Mouse (Mus musculus) MEL (cell line): ENCODE data around the gene Lhfp.

Experiments
- CHD2 ChIP-seq: IDR thresholded peaks from 2 replicates; pipeline ENCODE4 v1.6.1; 2011; ENCODE audit warnings: low read length, improper control_type of control experiment
- CTCF ChIP-seq, 3 experiments: IDR thresholded peaks in 2 of 3; conservative IDR thresholded peaks in 1 of 3; 2 replicates each; pipeline ENCODE4 v1.5.1; 2011 to 2012; ENCODE audit warnings: low read length in 3 of 3, low read depth in 2 of 3, mild to moderate bottlenecking in 2 of 3, improper control_type of control experiment in 1 of 3, inconsistent platforms in 1 of 3, mixed read lengths in 1 of 3, moderate library complexity in 1 of 3; ENCODE audit not compliant: control insufficient read depth in 1 of 3, insufficient read depth in 1 of 3, poor library complexity in 1 of 3, severe bottlenecking in 1 of 3
- GABPA ChIP-seq: IDR thresholded peaks from 2 replicates; pipeline ENCODE4 v1.6.1; 2012; ENCODE audit warnings: low read depth, mild to moderate bottlenecking, inconsistent platforms, low read length, improper control_type of control experiment, moderate library complexity
- MAZ ChIP-seq: IDR thresholded peaks from 2 replicates; pipeline ENCODE4 v1.6.1; 2012; ENCODE audit warnings: low read depth, mild to moderate bottlenecking, inconsistent platforms, low read length, improper control_type of control experiment
- POLR2A ChIP-seq, 2 experiments: IDR thresholded peaks; 2 replicates each; pipeline ENCODE4 v1.6.1; 2011 to 2012; ENCODE audit warnings: low read length in 2 of 2, mild to moderate bottlenecking in 2 of 2, control low read depth in 1 of 2, improper control_type of control experiment in 1 of 2, low read depth in 1 of 2, moderate library complexity in 1 of 2; ENCODE audit not compliant: control insufficient read depth in 1 of 2, insufficient read depth in 1 of 2, poor library complexity in 1 of 2
- POLR2AphosphoS5 ChIP-seq: IDR thresholded peaks from 2 replicates; pipeline ENCODE4 v1.6.1; 2012; ENCODE audit warnings: low read depth, borderline replicate concordance, mild to moderate bottlenecking, inconsistent platforms, low read length, moderate library complexity, mixed read lengths
- RAD21 ChIP-seq: IDR thresholded peaks from 2 replicates; pipeline ENCODE4 v1.6.1; 2011; ENCODE audit warnings: mild to moderate bottlenecking, low read depth, low read length, improper control_type of control experiment
- TAL1 ChIP-seq: IDR thresholded peaks from 2 replicates; pipeline ENCODE4 v1.6.1; 2012; ENCODE audit warnings: mild to moderate bottlenecking, inconsistent platforms, low read length, moderate library complexity, mixed read lengths
- TBP ChIP-seq: IDR thresholded peaks from 2 replicates; pipeline ENCODE4 v1.8.0; 2011; ENCODE audit warnings: low read depth, low read length, improper control_type of control experiment
- UBTF ChIP-seq: IDR thresholded peaks from 2 replicates; pipeline ENCODE4 v1.6.1; 2012; ENCODE audit warnings: low read depth, mild to moderate bottlenecking, inconsistent platforms, low read length, improper control_type of control experiment, moderate library complexity, borderline replicate concordance; ENCODE audit not compliant: insufficient read depth
- USF1 ChIP-seq: IDR thresholded peaks from 2 replicates; pipeline ENCODE4 v1.6.1; 2014; ENCODE audit warnings: low read depth, mild to moderate bottlenecking, inconsistent platforms, low read length, improper control_type of control experiment, moderate library complexity
- ZMIZ1 ChIP-seq: IDR thresholded peaks from 2 replicates; pipeline ENCODE4 v1.6.1; 2012; ENCODE audit warnings: low read depth, mild to moderate bottlenecking, inconsistent platforms, low read length, improper control_type of control experiment, moderate library complexity
- ZNF384 ChIP-seq: IDR thresholded peaks from 2 replicates; pipeline ENCODE4 v1.6.1; 2012; ENCODE audit warnings: low read depth, mild to moderate bottlenecking, inconsistent platforms, low read length, improper control_type of control experiment

DNA sequence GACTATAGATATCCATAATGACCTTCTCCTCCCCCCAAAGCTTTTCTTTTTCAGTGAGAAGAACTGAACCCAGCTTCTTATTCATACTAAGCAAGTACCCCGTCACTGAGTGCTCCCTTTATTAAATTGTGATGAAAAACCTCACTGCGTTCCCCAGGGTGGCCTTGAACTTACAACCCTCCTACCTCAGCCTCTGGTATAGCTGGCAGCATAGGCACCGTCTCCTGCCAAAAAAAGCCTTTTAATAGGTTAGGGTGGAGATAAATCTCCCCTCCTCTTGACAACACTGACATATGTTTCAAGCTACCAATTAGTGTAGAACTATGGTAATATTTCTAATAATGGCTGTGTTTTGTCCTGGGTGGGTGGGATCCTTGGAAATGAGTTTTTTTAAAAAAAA lies 33.4 kb downstream of the Lhfp start:
- TF ChIP-seq ZMIZ1 = no peak
- no peak for TF ChIP-seq TBP
- no peak for TF ChIP-seq POLR2AphosphoS5
- no peak for TF ChIP-seq CTCF (IDR thresholded peaks at IDR 0.05 in 2 of 3, conservative IDR thresholded peaks at IDR 0.05 in 1 of 3; ENCODE audit: control insufficient read depth in 1 of 3, insufficient read depth in 1 of 3, low read depth in 2 of 3, low read length in 3 of 3, poor library complexity in 1 of 3, severe bottlenecking in 1 of 3)
- TF ChIP-seq RAD21 = no peak
- TF ChIP-seq MAZ = no peak
- TF ChIP-seq CHD2 = no peak
- no peak for TF ChIP-seq GABPA
- no peak for TF ChIP-seq ZNF384
- no peak for TF ChIP-seq TAL1
- TF ChIP-seq USF1 = no peak
- TF ChIP-seq UBTF = no peak
- TF ChIP-seq POLR2A (IDR thresholded peaks at IDR 0.05; ENCODE audit: control insufficient read depth in 1 of 2, insufficient read depth in 1 of 2, low read depth in 1 of 2, low read length in 2 of 2, poor library complexity in 1 of 2) = no peak
